In the genomic region with DNA sequence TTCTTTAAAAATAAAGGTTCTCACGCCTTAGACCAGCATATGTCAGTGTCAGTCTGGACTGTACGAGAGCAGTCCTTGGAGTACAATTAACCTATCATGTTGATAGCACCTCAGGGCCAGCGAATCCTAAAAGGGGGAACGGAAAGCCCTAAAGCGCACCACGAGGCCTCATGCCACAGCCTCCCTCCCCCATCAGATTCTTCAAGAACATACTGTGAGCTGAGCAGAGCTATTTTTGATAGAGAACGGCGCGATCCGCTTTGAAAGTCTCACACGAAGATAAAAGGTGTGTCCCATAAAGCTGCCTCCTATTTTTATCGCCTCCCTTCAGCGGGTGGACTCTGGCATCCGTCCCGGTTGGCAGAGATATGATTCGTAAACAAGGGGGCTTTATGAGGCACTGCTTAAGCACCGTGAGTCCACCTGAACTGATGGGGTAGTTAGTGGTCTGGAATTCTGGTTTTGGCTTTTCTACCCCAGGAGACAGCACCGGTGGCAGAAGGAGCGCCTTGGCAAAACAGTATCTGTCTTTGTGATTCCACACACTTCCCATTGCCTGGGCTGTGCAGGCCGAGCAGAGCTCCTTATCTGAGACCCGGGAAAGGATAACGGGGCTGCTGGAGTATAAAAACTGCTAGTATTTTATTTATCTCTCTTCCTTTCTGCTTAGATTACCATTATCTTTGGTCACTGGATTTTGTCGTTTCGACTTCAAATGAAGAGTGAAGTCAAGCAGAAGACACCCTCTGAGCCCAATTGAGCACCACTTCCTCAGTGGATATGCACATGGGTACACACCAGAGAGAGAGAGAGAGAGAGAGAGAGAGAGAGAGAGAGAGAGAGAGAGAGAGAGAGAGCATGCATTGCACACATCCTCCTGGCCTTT, we compare ENCODE assay signal across 8 mouse cellular contexts.
DNase-seq lines count a peak whose midpoint lies in the region; ATAC-seq lines count a peak whose summit lies in the region.
"Had no signal": no experiment of that assay in that cellular context is flagged by ENCODE, and none has a peak within 500 bp of the region (broad histone marks: within the 10 kb centered on the region; RNA-seq: fewer than 3 reads in every experiment).

No protein-coding gene starts in this region.

- 11% methylated on average over 24 of the region's 24 CpGs for WGBS in heart, embryonic 13.5 days
- 37% methylated on average over 24 of the region's 24 CpGs for WGBS in liver, embryonic 15.5 days (ENCODE audit: insufficient replicate concordance)

- peak overlapping the region; percentile 24 for H3K4me3 ChIP-seq in heart, embryonic 13.5 days
- no peak overlapping the region for H3K4me3 ChIP-seq in liver, embryonic 15.5 days (replicated peaks)

- peaks cover 35% of the 10 kb centered on the region for H3K4me1 ChIP-seq in heart, embryonic 13.5 days
- peaks cover 9% of the 10 kb centered on the region; the same call in 1 of the 2 replicates for H3K4me1 ChIP-seq in liver, embryonic 15.5 days (replicated peaks)

- 0 out of 2 replicates have a peak overlapping the region, but pooled peaks have one; percentile 30 for H3K9ac ChIP-seq in heart, embryonic 13.5 days
- no peak overlapping the region for H3K9ac ChIP-seq in liver, embryonic 15.5 days

- no peaks in the 10 kb centered on the region for H3K27me3 ChIP-seq in heart, embryonic 13.5 days (replicated peaks)
- no peaks in the 10 kb centered on the region for H3K27me3 ChIP-seq in liver, embryonic 15.5 days

- no peaks in the 10 kb centered on the region for H3K36me3 ChIP-seq in heart, embryonic 13.5 days
- no peaks in the 10 kb centered on the region for H3K36me3 ChIP-seq in liver, embryonic 15.5 days (replicated peaks)

- H3K9me3 ChIP-seq in heart, embryonic 13.5 days: no peaks in the 10 kb centered on the region
- no peaks in the 10 kb centered on the region for H3K9me3 ChIP-seq in liver, embryonic 15.5 days (replicated peaks)

- peak overlapping the region; percentile 83 for H3K27ac ChIP-seq in heart, embryonic 13.5 days (replicated peaks)
- H3K27ac ChIP-seq in liver, embryonic 15.5 days (replicated peaks): no peak overlapping the region
- H3K27ac ChIP-seq: kidney, postnatal 0 days had no signal

- DNase-seq in brain, adult 2 months (ENCODE audit: low read depth, low spot score): peak; percentile 89
- DNase-seq in cerebellum, adult 8-10 months: peak; percentile 27
- DNase-seq in gastrocnemius, postnatal 4 days (ENCODE audit: low spot score in 2 of 2): no peak
- no peak for DNase-seq in c-Kit-positive CD71-positive TER-119-positive erythroid progenitor cells, embryonic 14.5 days (ENCODE audit: low spot score)
- no peak for DNase-seq in urinary bladder, postnatal 36 days (ENCODE audit: low spot score in 2 of 2)

- peak overlapping the region; percentile 66 for H3K4me2 ChIP-seq in heart, embryonic 13.5 days
- H3K4me2 ChIP-seq in liver, embryonic 15.5 days: peak overlapping the region; percentile 29

- no peak for ATAC-seq in heart, embryonic 13.5 days (ENCODE audit: extremely low read depth, insufficient number of reproducible peaks, low FRiP score, low TSS enrichment)
- ATAC-seq in liver, embryonic 15.5 days (ENCODE audit: insufficient read depth): peak; percentile 71

Comparison
In these comparisons a context has a peak if more than half of its experiments do, and no peak if none do; other contexts are left out.
1. DNase-seq: peak in brain, adult 2 months (single experiment) and cerebellum, adult 8-10 months (single experiment); none in gastrocnemius, postnatal 4 days (0 of 2), c-Kit-positive CD71-positive TER-119-positive erythroid progenitor cells, embryonic 14.5 days (single experiment) and urinary bladder, postnatal 36 days (0 of 2).